Mouse (Mus musculus) C2C12 (cell line): ENCODE results near the gene Igsf21.

Experiments used
- CEBPB ChIP-seq: IDR thresholded peaks from one replicate; pipeline ENCODE4 v1.6.1; 2011; ENCODE audit warnings: low read depth, mild to moderate bottlenecking, control low read depth, moderate library complexity
- CTCF ChIP-seq: IDR thresholded peaks from one replicate; pipeline ENCODE4 v1.5.1; 2011; ENCODE audit not compliant: control insufficient read depth, insufficient read depth, insufficient read length
- MAX ChIP-seq: IDR thresholded peaks from one replicate; pipeline ENCODE4 v1.6.1; 2011; ENCODE audit warnings: mild to moderate bottlenecking, control low read depth
- MYOD1 ChIP-seq: IDR thresholded peaks from one replicate; pipeline ENCODE4 v1.6.1; 2011; ENCODE audit warnings: low read depth; ENCODE audit not compliant: control insufficient read depth, insufficient read length
- MYOG ChIP-seq: IDR thresholded peaks from one replicate; pipeline ENCODE4 v1.6.1; 2011; ENCODE audit not compliant: control insufficient read depth, insufficient read length; ENCODE audit errors: extremely low read depth
- USF1 ChIP-seq: IDR thresholded peaks from one replicate; pipeline ENCODE4 v1.6.1; 2011; ENCODE audit warnings: low read depth, mild to moderate bottlenecking, control low read depth, moderate library complexity

DNA sequence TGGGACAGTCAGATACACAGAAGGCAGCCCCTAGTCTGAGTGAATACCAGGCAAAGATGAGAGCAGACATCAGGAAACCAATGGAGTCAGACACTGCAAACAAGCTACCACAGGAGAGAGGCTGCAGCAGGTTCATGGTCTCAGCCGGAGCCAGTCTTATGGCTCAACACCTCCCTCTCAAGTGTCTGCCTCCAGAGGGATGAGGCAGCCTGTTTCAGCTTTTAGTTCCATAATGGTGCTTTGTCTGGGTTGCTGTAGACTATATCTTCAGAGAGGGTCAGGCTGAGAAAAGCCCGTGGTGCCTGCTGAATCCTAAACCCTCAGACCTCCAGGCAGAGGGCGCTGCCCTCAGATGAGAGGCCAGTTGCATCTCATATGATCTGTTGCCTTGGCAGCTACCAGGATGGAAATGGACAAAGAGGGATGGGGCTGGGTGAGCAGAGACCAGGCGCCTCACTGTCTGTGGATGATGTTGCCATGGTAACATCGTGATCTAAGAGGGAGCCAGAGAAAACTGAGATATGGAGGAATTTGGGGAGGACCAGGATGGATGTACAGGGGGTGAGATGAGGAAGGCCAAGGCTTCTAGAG is 39.2 kb upstream of the Igsf21 start:
- TF ChIP-seq CTCF (no peak), USF1 (no peak), CEBPB (no peak), MYOG (no peak), MAX (no peak), MYOD1 (no peak)
